Mouse (Mus musculus) midbrain, embryonic 14.5 days (tissue): ENCODE results near the gene Slc9a8. TPM values are rescaled to one million over a fixed set of nuclear protein-coding genes. Genes with fewer than 3 reads are reported as not detected.
"Not testable (repeated sequence)": the region's sequence is repeated elsewhere in the genome, so short reads cannot be mapped to it uniquely, and the experiment has no call there.

Source experiments
- ATAC-seq: fragments of 200-750 bp; cut with Nextera tagmentation; 2 replicates; pipeline ENCODE4 v1.8.0; 2017; ENCODE audit warnings: moderate number of reproducible peaks, moderate library complexity; ENCODE audit not compliant: low FRiP score, low TSS enrichment
- DNase-seq: peaks from one replicate; pipeline ENCODE4 v3.0.0-alpha.2; 2015
- H3K27ac ChIP-seq: fragments of 300-500 bp; sonication (generic); replicated peaks from 2 replicates; pipeline ENCODE4 v1.5.1; 2014; ENCODE audit warnings: mild to moderate bottlenecking, low read depth, low read length, moderate library complexity
- H3K27me3 ChIP-seq: fragments of 300-500 bp; sonication (generic); 2 replicates; pipeline ENCODE4 v1.6.1; 2014; ENCODE audit warnings: low read length, control low read depth, mixed read lengths; ENCODE audit not compliant: control insufficient read depth, insufficient read depth
- H3K36me3 ChIP-seq: fragments of 300-500 bp; sonication (generic); 2 replicates; pipeline ENCODE4 v1.6.1; 2014; ENCODE audit warnings: low read length, control low read depth; ENCODE audit not compliant: control insufficient read depth, insufficient read depth
- H3K4me1 ChIP-seq: fragments of 300-500 bp; sonication (generic); 2 replicates; pipeline ENCODE4 v1.6.1; 2014; ENCODE audit warnings: mild to moderate bottlenecking, antibody characterized with exemption, low read length, control low read depth; ENCODE audit not compliant: control insufficient read depth, insufficient read depth
- H3K4me2 ChIP-seq: fragments of 300-500 bp; sonication (generic); 2 replicates; pipeline ENCODE4 v1.6.1; 2014; ENCODE audit warnings: mild to moderate bottlenecking, low read length, moderate library complexity
- H3K4me3 ChIP-seq: fragments of 300-500 bp; sonication (generic); replicated peaks from 2 replicates; pipeline ENCODE4 v1.5.1; 2014; ENCODE audit warnings: low read depth, low read length
- H3K9ac ChIP-seq: fragments of 300-500 bp; sonication (generic); replicated peaks from 2 replicates; pipeline ENCODE4 v1.6.1; 2014; ENCODE audit warnings: mild to moderate bottlenecking, low read length, moderate library complexity
- H3K9me3 ChIP-seq: fragments of 300-500 bp; sonication (generic); 2 replicates; pipeline ENCODE4 v1.6.1; 2016; ENCODE audit warnings: low read length, control low read depth, mixed read lengths; ENCODE audit not compliant: control insufficient read depth
- WGBS: fragments of 180-500 bp; shearing (Covaris S2); extraction: QIAGEN DNeasy Blood & Tissue Kit; methylation state at CpG from one replicate; pipeline ENCODE4 v1.1.7; 2014; 5-methylcytosine and 5-hydroxymethylcytosine counted together
- polyA plus RNA-seq: library from polyadenylated mRNA; unstranded; fragments of >200 nt; fragmentation: Nextera tagmentation; extraction: Ambion mirVana; gene quantifications from 2 replicates; pipeline ENCODE4 v1.2.1, GENCODE M21; 2014

The Slc9a8 gene
- polyA plus RNA-seq, 1 experiment from 2014 or later: 19.2 TPM

DNA sequence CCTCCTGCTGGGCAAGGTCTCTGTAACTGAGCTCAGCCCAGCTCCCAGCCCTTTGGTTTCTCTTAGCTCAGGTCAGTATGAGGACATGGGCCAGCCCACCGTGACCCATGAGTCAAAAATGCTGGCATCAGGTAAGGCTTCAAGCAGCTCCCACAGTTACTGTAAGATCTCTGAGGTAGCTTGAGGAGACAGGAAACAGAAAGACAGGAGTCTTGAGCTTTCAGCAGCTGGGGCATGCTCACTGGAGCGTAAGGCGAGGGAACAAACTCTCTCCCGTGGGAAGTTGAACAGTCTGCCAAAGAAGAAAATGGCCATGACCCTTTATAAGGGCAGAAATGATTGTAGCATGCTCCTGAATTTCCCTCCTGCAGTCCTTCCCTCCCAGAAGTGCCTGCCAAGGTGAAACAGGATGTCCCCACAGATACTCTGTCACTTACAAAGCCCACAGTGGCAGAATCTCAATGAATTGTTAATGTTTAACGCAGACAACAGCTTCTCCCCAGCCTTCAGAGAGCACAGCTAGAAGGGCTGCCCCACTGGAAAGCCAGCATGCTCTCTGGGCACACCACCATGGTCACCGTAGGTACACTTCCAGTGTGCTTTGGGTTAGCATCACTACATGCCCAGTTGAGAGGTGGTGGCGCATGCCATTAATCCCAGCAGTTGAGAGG, 40.8 kb upstream of the Slc9a8 start:
- no peak for DNase-seq
- Histone ChIP-seq H3K9ac (no peak overlapping the region), H3K9me3 (no peaks in the 10 kb centered on the region), H3K4me1 (no peaks in the 10 kb centered on the region), H3K36me3 (no peaks in the 10 kb centered on the region), H3K27me3 (no peaks in the 10 kb centered on the region), H3K27ac (no peak overlapping the region), H3K4me2 (no peak overlapping the region), H3K4me3 (no peak overlapping the region)
- 60% methylated on average over 7 of the region's 7 CpGs for WGBS
- no peak for ATAC-seq

DNA sequence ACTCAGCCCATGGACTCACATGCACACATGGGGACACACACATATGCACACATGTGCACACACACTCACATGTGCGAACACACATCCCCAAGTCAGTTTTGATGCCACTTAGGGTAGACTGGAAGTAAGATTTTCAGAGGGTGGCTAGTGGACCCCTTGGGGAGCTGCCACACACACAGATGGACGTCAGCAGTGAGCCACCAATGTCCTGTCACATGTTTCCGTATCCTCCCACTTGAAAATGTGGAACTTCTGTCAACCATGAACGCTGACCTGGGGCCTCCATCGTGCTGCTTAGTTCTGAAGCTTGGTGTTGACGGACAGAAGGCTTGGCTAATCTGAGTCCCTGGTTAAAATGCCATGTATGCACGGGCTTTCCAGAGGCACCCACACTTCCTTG, 39.9 kb upstream of the Slc9a8 start:
- Histone ChIP-seq H3K27ac (no peak overlapping the region), H3K9ac (no peak overlapping the region), H3K36me3 (no peaks in the 10 kb centered on the region), H3K27me3 (no peaks in the 10 kb centered on the region), H3K4me2 (no peak overlapping the region), H3K9me3 (no peaks in the 10 kb centered on the region), H3K4me3 (no peak overlapping the region), H3K4me1 (no peaks in the 10 kb centered on the region)
- ATAC-seq (no peak), DNase-seq (no peak)
- WGBS: 82% methylated on average over 7 of the region's 7 CpGs

DNA sequence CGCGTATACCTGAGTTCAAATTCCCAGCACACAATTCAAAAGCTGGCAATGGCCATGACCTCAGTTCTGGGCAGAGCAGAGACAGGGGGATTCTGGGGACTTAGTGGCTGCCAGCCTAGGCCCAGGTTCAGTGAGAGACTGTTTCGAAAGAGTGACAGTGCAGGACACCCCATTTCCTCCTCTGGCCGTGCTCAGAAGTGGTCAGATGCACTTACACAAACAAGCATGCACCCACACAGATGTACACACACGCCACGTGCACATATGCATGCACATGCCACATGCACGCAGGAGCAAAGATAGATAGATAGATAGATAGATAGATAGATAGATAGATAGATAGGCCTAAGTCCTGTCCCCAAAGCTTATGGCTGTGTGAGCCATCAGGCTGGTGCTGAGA, 39.1 kb upstream of the Slc9a8 start:
- Histone ChIP-seq H3K4me1 (no peaks in the 10 kb centered on the region), H3K4me3 (no peak overlapping the region), H3K9ac (no peak overlapping the region), H3K27me3 (no peaks in the 10 kb centered on the region), H3K27ac (no peak overlapping the region), H3K36me3 (no peaks in the 10 kb centered on the region), H3K9me3 (no peaks in the 10 kb centered on the region), H3K4me2 (no peak overlapping the region)
- 89% methylated on average over 7 of the region's 7 CpGs for WGBS
- DNase-seq (no peak), ATAC-seq (no peak)

DNA sequence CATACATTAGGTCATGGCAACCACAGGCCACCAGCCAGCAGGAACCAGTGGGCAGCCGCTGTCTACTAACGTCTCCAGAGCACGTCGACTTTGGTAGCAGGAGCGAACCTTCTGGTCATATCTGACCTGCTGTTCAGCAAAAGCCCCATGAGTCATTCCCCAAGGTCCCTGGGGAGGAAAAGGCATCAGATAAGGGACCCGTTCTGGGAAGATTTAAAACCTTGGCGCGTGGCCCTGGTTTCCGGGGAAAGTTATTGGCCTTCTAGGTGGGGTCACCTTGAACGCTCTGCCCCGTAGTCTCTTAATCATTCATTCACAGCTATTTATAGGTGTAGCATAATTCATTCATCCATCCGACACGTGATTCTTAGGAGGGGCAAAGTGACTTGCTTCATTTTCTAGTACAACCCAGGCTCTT, 37.8 kb upstream of the Slc9a8 start:
- Histone ChIP-seq H3K4me2 (no peak overlapping the region), H3K9ac (no peak overlapping the region), H3K9me3 (no peaks in the 10 kb centered on the region), H3K27me3 (no peaks in the 10 kb centered on the region), H3K36me3 (no peaks in the 10 kb centered on the region), H3K4me1 (no peaks in the 10 kb centered on the region), H3K27ac (no peak overlapping the region), H3K4me3 (no peak overlapping the region)
- WGBS: 91% methylated on average over 13 of the region's 13 CpGs
- no peak for DNase-seq
- ATAC-seq: no peak

DNA sequence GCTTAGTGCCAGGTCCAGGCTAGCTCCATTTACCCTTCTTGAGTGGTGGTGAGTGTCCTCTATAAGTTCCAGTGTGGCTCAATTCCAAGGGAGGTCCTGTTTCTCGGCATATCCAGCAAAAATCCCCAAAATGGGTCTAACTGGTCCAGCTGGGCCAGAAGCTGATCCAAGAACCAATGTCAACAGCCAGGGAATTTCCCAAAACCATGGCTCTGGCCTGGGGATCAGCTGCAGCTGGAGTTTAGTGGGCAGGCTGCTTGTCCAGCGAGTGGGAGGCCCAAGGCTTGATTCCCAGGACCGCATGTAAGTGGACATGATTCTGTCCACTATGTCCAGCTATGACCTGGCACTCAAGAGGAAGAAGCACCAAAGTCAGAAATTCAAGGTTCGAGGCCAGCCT, 35.1 kb upstream of the Slc9a8 start:
- H3K4me1 ChIP-seq: no peaks in the 10 kb centered on the region
- ATAC-seq (no peak), DNase-seq (no peak)
- H3K9me3 ChIP-seq: no peaks in the 10 kb centered on the region
- H3K27ac ChIP-seq: no peak overlapping the region
- H3K4me2 ChIP-seq: no peak overlapping the region
- H3K27me3 ChIP-seq: no peaks in the 10 kb centered on the region
- WGBS: 84% methylated on average over 4 of the region's 4 CpGs
- H3K9ac ChIP-seq: no peak overlapping the region
- no peak overlapping the region for H3K4me3 ChIP-seq
- H3K36me3 ChIP-seq: no peaks in the 10 kb centered on the region

DNA sequence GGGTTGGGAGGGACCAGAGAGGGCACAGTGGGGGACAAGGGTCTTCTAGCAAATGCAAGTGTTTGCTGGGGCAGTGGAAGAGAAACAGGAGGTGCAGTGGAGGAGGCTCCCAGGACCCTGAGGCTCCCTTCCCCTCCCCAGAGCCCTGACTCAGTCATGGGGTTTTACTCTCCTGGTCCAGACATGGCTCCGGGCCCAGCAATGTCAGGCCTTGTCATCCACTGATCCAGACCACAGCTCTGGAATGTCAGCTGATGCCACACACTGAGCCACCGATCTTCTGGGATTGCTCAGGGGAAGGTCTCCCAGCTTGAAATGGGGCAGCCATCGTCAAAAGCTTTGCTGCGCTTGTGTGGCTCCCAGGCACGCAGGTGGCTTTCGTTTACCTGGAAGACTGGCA, 34.5 kb upstream of the Slc9a8 start:
- H3K4me2 ChIP-seq: no peak overlapping the region
- no peaks in the 10 kb centered on the region for H3K36me3 ChIP-seq
- no peaks in the 10 kb centered on the region for H3K27me3 ChIP-seq
- H3K4me3 ChIP-seq: no peak overlapping the region
- whole genome bisulfite sequencing: 78% methylated on average over 6 of the region's 6 CpGs
- no peaks in the 10 kb centered on the region for H3K9me3 ChIP-seq
- ATAC-seq: no peak
- no peak for DNase-seq
- no peak overlapping the region for H3K9ac ChIP-seq
- no peaks in the 10 kb centered on the region for H3K4me1 ChIP-seq
- H3K27ac ChIP-seq: no peak overlapping the region

DNA sequence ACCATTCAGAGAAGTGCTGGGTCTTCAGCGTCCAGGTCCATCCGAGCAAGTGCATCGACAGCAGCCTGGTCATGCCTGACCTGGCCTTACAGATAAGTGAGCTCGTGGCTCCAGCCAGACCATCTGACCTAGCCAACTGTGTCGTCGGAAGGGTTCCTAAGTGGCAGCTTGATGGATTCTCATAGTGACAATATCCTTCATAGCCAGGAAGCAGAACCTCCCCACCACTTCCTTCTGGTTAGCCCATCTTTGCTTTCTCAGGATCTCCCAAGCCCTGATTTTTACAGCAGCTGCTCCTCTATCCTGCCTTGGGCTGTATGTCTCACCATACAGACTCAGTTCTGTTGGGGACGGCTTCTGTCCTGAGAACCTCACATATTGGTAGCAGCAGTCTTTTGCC, 27.1 kb upstream of the Slc9a8 start:
- no peaks in the 10 kb centered on the region for H3K27me3 ChIP-seq
- WGBS: 87% methylated on average over 7 of the region's 7 CpGs
- ATAC-seq: no peak

DNA sequence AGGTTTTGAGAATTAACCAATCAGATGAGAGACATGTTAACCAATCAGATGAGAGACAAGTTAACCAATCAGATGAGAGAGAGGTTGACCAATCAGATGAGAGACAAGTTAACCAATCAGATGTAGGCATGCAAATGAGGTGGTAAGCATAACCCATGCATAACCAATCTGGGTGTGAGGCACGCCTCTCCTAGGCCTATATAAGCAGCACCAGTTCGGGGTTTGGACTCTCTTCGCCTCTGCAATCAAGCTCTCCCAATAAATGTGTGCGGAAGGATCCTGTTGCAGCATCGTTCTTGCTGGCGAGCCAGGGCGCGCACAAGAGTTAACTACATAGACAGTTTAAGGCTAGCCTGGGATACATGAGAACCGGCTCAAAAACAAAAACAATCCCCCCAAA, 25.1 kb upstream of the Slc9a8 start:
- H3K27me3 ChIP-seq, H3K9me3 ChIP-seq, H3K27ac ChIP-seq, H3K9ac ChIP-seq, H3K36me3 ChIP-seq, ATAC-seq, H3K4me2 ChIP-seq, H3K4me1 ChIP-seq, DNase-seq, H3K4me3 ChIP-seq: not testable (repeated sequence)
- 93% methylated on average over 9 of the region's 9 CpGs for WGBS

More for the DNA sequence above, 27.1 kb upstream of the Slc9a8 start:
- Histone ChIP-seq H3K36me3 (no peaks in the 10 kb centered on the region), H3K9ac (no peak overlapping the region), H3K4me1 (no peaks in the 10 kb centered on the region), H3K9me3 (no peaks in the 10 kb centered on the region), H3K4me2 (no peak overlapping the region), H3K4me3 (no peak overlapping the region), H3K27ac (no peak overlapping the region)
- no peak for DNase-seq

DNA sequence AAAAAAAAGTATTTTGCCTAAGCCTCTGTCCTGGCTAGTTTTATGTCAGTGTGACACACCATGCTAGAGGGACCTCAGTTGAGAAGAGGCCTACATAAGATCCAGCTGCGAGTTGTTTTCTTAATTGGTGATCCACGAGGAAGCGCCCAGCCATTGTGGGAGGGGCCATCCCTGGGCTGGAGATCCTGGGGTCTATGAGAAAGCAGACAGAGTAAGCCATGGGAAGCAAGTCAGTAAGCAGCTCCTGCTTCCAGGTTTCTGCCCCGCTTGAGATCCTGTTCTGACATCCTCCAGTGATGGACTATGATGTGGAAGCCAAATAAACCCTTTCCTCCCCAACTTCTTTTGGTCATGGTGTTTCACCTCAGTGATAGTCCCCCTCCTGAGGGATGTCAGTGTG, 22.5 kb upstream of the Slc9a8 start:
- ATAC-seq: no peak
- no peak for DNase-seq
- WGBS: 66% methylated on average over 4 of the region's 4 CpGs

More for the DNA sequence above, 22.5 kb upstream of the Slc9a8 start:
- no peak overlapping the region for H3K9ac ChIP-seq
- H3K4me1 ChIP-seq: no peaks in the 10 kb centered on the region
- H3K27me3 ChIP-seq: no peaks in the 10 kb centered on the region
- H3K36me3 ChIP-seq: no peaks in the 10 kb centered on the region
- no peaks in the 10 kb centered on the region for H3K9me3 ChIP-seq
- H3K4me3 ChIP-seq: no peak overlapping the region
- H3K27ac ChIP-seq: no peak overlapping the region
- H3K4me2 ChIP-seq: no peak overlapping the region
